Mouse (Mus musculus) cerebellum, adult 2 months (tissue): Measurements from ENCODE around the gene Grid2. TPM values are rescaled to one million over a fixed set of nuclear protein-coding genes. Genes with fewer than 3 reads are reported as not detected.

Experiments used
- DNase-seq, 2 experiments: peaks; one replicate each; pipeline ENCODE4 v3.0.0; 2021
- H3K27ac ChIP-seq: fragments of 200-500 bp; 2 replicates; pipeline ENCODE4 v1.5.1; 2012; ENCODE audit warnings: low read length, control low read depth, inconsistent platforms; ENCODE audit not compliant: insufficient read depth
- H3K27me3 ChIP-seq: fragments of 200-500 bp; 2 replicates; pipeline ENCODE4 v1.6.1; 2012; ENCODE audit warnings: inconsistent platforms, mild to moderate bottlenecking, low read length, moderate library complexity; ENCODE audit not compliant: control insufficient read depth, insufficient read depth
- H3K4me1 ChIP-seq: fragments of 200-500 bp; 2 replicates; pipeline ENCODE4 v1.6.1; 2011; ENCODE audit warnings: low read length; ENCODE audit not compliant: control insufficient read depth, insufficient read depth
- H3K4me3 ChIP-seq: fragments of 200-500 bp; replicated peaks from 2 replicates; pipeline ENCODE3; 2011; ENCODE audit warnings: mild to moderate bottlenecking, low read depth, low read length, control low read depth; ENCODE audit not compliant: insufficient read depth
- CTCF ChIP-seq: fragments of 200-500 bp; IDR thresholded peaks from 2 replicates; pipeline ENCODE4 v1.5.1; 2011; ENCODE audit warnings: low read depth, mild to moderate bottlenecking, control low read depth, low read length, moderate library complexity, borderline replicate concordance; ENCODE audit not compliant: insufficient read depth
- POLR2A ChIP-seq: fragments of 200-500 bp; IDR thresholded peaks from 2 replicates; pipeline ENCODE4 v1.6.1; 2011; ENCODE audit warnings: low read length, control low read depth, borderline replicate concordance; ENCODE audit not compliant: insufficient read depth
- WGBS: fragments of 180-500 bp; shearing (Covaris S2); methylation state at CpG from one replicate; pipeline ENCODE4 v1.1.7; 2018; 5-methylcytosine and 5-hydroxymethylcytosine counted together
- polyA plus RNA-seq: library from polyadenylated mRNA; depleted of rRNA; stranded (reverse); fragments of >200 nt; gene quantifications from 2 replicates; pipeline ENCODE4 v1.2.3, GENCODE M21; 2012

Gene Grid2
- polyA plus RNA-seq, 1 experiment = 76.4 TPM

GRCm38 (mm10) chr6:63963789-63964188 lies 708.1 kb downstream of the Grid2 start:
- TF ChIP-seq CTCF = no peak
- TF ChIP-seq POLR2A = no peak
- Histone ChIP-seq H3K27ac (no peak overlapping the region), H3K4me1 (peaks cover 4% of the 10 kb centered on the region), H3K27me3 (no peaks in the 10 kb centered on the region), H3K4me3 (no peak overlapping the region)
- 21% methylated on average over 3 of the region's 3 CpGs for whole genome bisulfite sequencing
- peak in 1 of 2 experiments; percentile 29 for DNase-seq

- peak; percentile 19 to 33 for DNase-seq
- TF ChIP-seq CTCF = no peak
- TF ChIP-seq POLR2A = no peak
- Histone ChIP-seq H3K27me3 (no peaks in the 10 kb centered on the region), H3K4me3 (no peak overlapping the region), H3K27ac (no peak overlapping the region), H3K4me1 (peaks cover 4% of the 10 kb centered on the region)
- WGBS = 19% methylated on average over 6 of the region's 6 CpGs
Measured at GRCm38 (mm10) chr6:63964269-63964668, 708.6 kb downstream of the Grid2 start.

- Histone ChIP-seq H3K27ac (no peak overlapping the region), H3K4me3 (no peak overlapping the region), H3K27me3 (no peaks in the 10 kb centered on the region), H3K4me1 (peaks cover 4% of the 10 kb centered on the region)
- peak; percentile 16 to 20 for DNase-seq
- TF ChIP-seq POLR2A (no peak), CTCF (no peak)
- WGBS = 82% methylated on average over 2 of the region's 2 CpGs
Measured at GRCm38 (mm10) chr6:63964735-63965134, 709.1 kb downstream of the Grid2 start.

- no peaks in the 10 kb centered on the region; the same call in 1 of the 2 replicates for H3K4me1 ChIP-seq
- TF ChIP-seq CTCF (no peak), POLR2A (no peak)
- no peak overlapping the region for H3K27ac ChIP-seq
- WGBS = 90% methylated on average over 2 of the region's 2 CpGs
- no peak for DNase-seq
- no peak overlapping the region for H3K4me3 ChIP-seq
- H3K27me3 ChIP-seq = no peaks in the 10 kb centered on the region
Measured at GRCm38 (mm10) chr6:64046084-64046483, 790.4 kb downstream of the Grid2 start.

- Histone ChIP-seq H3K27ac (no peak overlapping the region), H3K4me3 (no peak overlapping the region), H3K4me1 (no peaks in the 10 kb centered on the region; the same call in 1 of the 2 replicates), H3K27me3 (no peaks in the 10 kb centered on the region)
- DNase-seq = no peak
- TF ChIP-seq POLR2A = no peak
- no peak for TF ChIP-seq CTCF
- 94% methylated on average over 1 of the region's 1 CpGs for WGBS
Measured at GRCm38 (mm10) chr6:64046732-64047131, 791.1 kb downstream of the Grid2 start.

- no peak for TF ChIP-seq POLR2A
- TF ChIP-seq CTCF = no peak
- Histone ChIP-seq H3K27me3 (no peaks in the 10 kb centered on the region), H3K27ac (no peak overlapping the region), H3K4me1 (no peaks in the 10 kb centered on the region; the same call in 1 of the 2 replicates), H3K4me3 (no peak overlapping the region)
- WGBS = 5% methylated on average over 5 of the region's 5 CpGs
- peak; percentile 45 to 78 for DNase-seq
Measured at GRCm38 (mm10) chr6:64047950-64048349, 792.3 kb downstream of the Grid2 start.

GRCm38 (mm10) chr6:64063858-64064257 lies 808.2 kb downstream of the Grid2 start:
- WGBS = 51% methylated on average over 7 of the region's 7 CpGs
- Histone ChIP-seq H3K4me1 (no peaks in the 10 kb centered on the region), H3K4me3 (no peak overlapping the region), H3K27me3 (no peaks in the 10 kb centered on the region), H3K27ac (no peak overlapping the region)
- no peak for DNase-seq
- no peak for TF ChIP-seq CTCF
- no peak for TF ChIP-seq POLR2A

GRCm38 (mm10) chr6:64064704-64065103 lies 809.0 kb downstream of the Grid2 start:
- WGBS = 81% methylated on average over 2 of the region's 2 CpGs
- no peaks in the 10 kb centered on the region for H3K27me3 ChIP-seq
- H3K4me1 ChIP-seq = no peaks in the 10 kb centered on the region
- no peak overlapping the region for H3K27ac ChIP-seq
- H3K4me3 ChIP-seq = no peak overlapping the region
- DNase-seq = peak in 1 of 2 experiments; percentile 18
- TF ChIP-seq POLR2A (no peak), CTCF (no peak)
